18 mouse cellular contexts compared by ENCODE assay signal in genomic region chr2:106231136-106231535, GRCm38 (mm10).
DNase-seq lines count a peak whose midpoint lies in the region; ATAC-seq and TF ChIP-seq lines count a peak whose summit lies in the region.
"Had no signal": no experiment of that assay in that cellular context is flagged by ENCODE, and none has a peak within 500 bp of the region (broad histone marks: within the 10 kb centered on the region; RNA-seq: fewer than 3 reads in every experiment).

No protein-coding gene starts in this region.

- H3K4me2 ChIP-seq in hindbrain, embryonic 15.5 days, result no peak overlapping the region
- H3K4me2 ChIP-seq in hindbrain, embryonic 12.5 days (replicated peaks), result no peak overlapping the region
- no peak overlapping the region for H3K4me2 ChIP-seq in midbrain, embryonic 14.5 days (ENCODE audit: low read length)
- H3K4me2 ChIP-seq in midbrain, embryonic 13.5 days (replicated peaks), result no peak overlapping the region
- H3K4me2 ChIP-seq: embryonic facial prominence, embryonic 12.5 days; forebrain, embryonic 15.5 days had no signal

- no peak overlapping the region for H3K27ac ChIP-seq in hindbrain, embryonic 15.5 days (replicated peaks)
- no peak overlapping the region for H3K27ac ChIP-seq in hindbrain, embryonic 12.5 days
- H3K27ac ChIP-seq in midbrain, embryonic 14.5 days (replicated peaks; ENCODE audit: low read depth, low read length), result no peak overlapping the region
- no peak overlapping the region for H3K27ac ChIP-seq in midbrain, embryonic 13.5 days
- H3K27ac ChIP-seq: embryonic facial prominence, embryonic 12.5 days; forebrain, embryonic 15.5 days; heart, embryonic 10.5 days had no signal

- H3K4me3 ChIP-seq in hindbrain, embryonic 15.5 days, result no peak overlapping the region
- no peak overlapping the region for H3K4me3 ChIP-seq in hindbrain, embryonic 12.5 days
- H3K4me3 ChIP-seq in midbrain, embryonic 14.5 days (replicated peaks; ENCODE audit: low read depth, low read length), result no peak overlapping the region
- no peak overlapping the region for H3K4me3 ChIP-seq in midbrain, embryonic 13.5 days (replicated peaks)
- H3K4me3 ChIP-seq: embryonic facial prominence, embryonic 12.5 days; forebrain, embryonic 15.5 days; heart, embryonic 10.5 days had no signal

- no peaks in the 10 kb centered on the region for H3K27me3 ChIP-seq in hindbrain, embryonic 15.5 days
- no peaks in the 10 kb centered on the region for H3K27me3 ChIP-seq in hindbrain, embryonic 12.5 days
- H3K27me3 ChIP-seq in midbrain, embryonic 14.5 days (ENCODE audit: control insufficient read depth, insufficient read depth, low read length), result no peaks in the 10 kb centered on the region
- H3K27me3 ChIP-seq in midbrain, embryonic 13.5 days, result no peaks in the 10 kb centered on the region
- H3K27me3 ChIP-seq: embryonic facial prominence, embryonic 12.5 days; forebrain, embryonic 15.5 days had no signal

- TF ChIP-seq POLR2A in brain, embryonic 14.5 days (IDR thresholded peaks at IDR 0.05; ENCODE audit: borderline replicate concordance, extremely low read depth, insufficient read depth, insufficient read length, poor library complexity, severe bottlenecking), result no peak

- 69% methylated on average over 5 of the region's 5 CpGs for WGBS in hindbrain, embryonic 15.5 days
- 86% methylated on average over 5 of the region's 5 CpGs for WGBS in hindbrain, embryonic 12.5 days
- WGBS in midbrain, embryonic 14.5 days, result 86% methylated on average over 5 of the region's 5 CpGs
- WGBS in midbrain, embryonic 13.5 days, result 85% methylated on average over 5 of the region's 5 CpGs

- no peaks in the 10 kb centered on the region for H3K9me3 ChIP-seq in hindbrain, embryonic 15.5 days
- no peaks in the 10 kb centered on the region for H3K9me3 ChIP-seq in hindbrain, embryonic 12.5 days (replicated peaks)
- no peaks in the 10 kb centered on the region for H3K9me3 ChIP-seq in midbrain, embryonic 14.5 days (ENCODE audit: control insufficient read depth, low read length)
- H3K9me3 ChIP-seq in midbrain, embryonic 13.5 days, result no peaks in the 10 kb centered on the region
- H3K9me3 ChIP-seq: embryonic facial prominence, embryonic 12.5 days; forebrain, embryonic 15.5 days; heart, embryonic 10.5 days had no signal

- no peaks in the 10 kb centered on the region for H3K4me1 ChIP-seq in hindbrain, embryonic 15.5 days (replicated peaks)
- H3K4me1 ChIP-seq in hindbrain, embryonic 12.5 days, result no peaks in the 10 kb centered on the region
- no peaks in the 10 kb centered on the region for H3K4me1 ChIP-seq in midbrain, embryonic 14.5 days (ENCODE audit: control insufficient read depth, insufficient read depth, low read length)
- 0 out of 2 replicates have a peak, but pooled peaks cover 4% of the 10 kb centered on the region for H3K4me1 ChIP-seq in midbrain, embryonic 13.5 days (replicated peaks)
- H3K4me1 ChIP-seq: embryonic facial prominence, embryonic 12.5 days; forebrain, embryonic 15.5 days; heart, embryonic 10.5 days had no signal

- ATAC-seq in hindbrain, embryonic 15.5 days (ENCODE audit: low FRiP score, low read depth), result peak; percentile 78
- no peak for ATAC-seq in hindbrain, embryonic 12.5 days (ENCODE audit: low FRiP score)
- no peak for ATAC-seq in midbrain, embryonic 14.5 days (ENCODE audit: low FRiP score, low TSS enrichment)
- ATAC-seq in midbrain, embryonic 13.5 days, result no peak
- ATAC-seq: forebrain, embryonic 15.5 days; inflammation-experienced regulatory T-cells, adult 6 months; intestine, postnatal 0 days had no signal

- TF ChIP-seq CTCF in brain, embryonic 14.5 days (IDR thresholded peaks at IDR 0.05; ENCODE audit: borderline replicate concordance, extremely low read depth, insufficient read depth, insufficient read length), result no peak

- peak; percentile 63 to 77 for DNase-seq in cerebellum, postnatal 10 days
- no peak for DNase-seq in cerebellum, adult 11-12 months
- DNase-seq in midbrain, embryonic 14.5 days, result peak; percentile 35
- peak; percentile 29 for DNase-seq in brain, embryonic 14.5 days (ENCODE audit: low read depth)
- DNase-seq: adrenal gland, postnatal 10 days; cerebellum, adult 9-10 months; gastrocnemius, postnatal 10 days; heart, adult 18-20 months; heart, postnatal 10 days; heart, postnatal 4 days had no signal

- no peaks in the 10 kb centered on the region for H3K36me3 ChIP-seq in hindbrain, embryonic 15.5 days
- H3K36me3 ChIP-seq in hindbrain, embryonic 12.5 days, result no peaks in the 10 kb centered on the region
- no peaks in the 10 kb centered on the region for H3K36me3 ChIP-seq in midbrain, embryonic 14.5 days (ENCODE audit: control insufficient read depth, insufficient read depth, low read length)
- no peaks in the 10 kb centered on the region for H3K36me3 ChIP-seq in midbrain, embryonic 13.5 days
- H3K36me3 ChIP-seq: embryonic facial prominence, embryonic 12.5 days; forebrain, embryonic 15.5 days; heart, embryonic 10.5 days had no signal

- H3K9ac ChIP-seq in hindbrain, embryonic 15.5 days, result no peak overlapping the region
- H3K9ac ChIP-seq in hindbrain, embryonic 12.5 days, result no peak overlapping the region
- H3K9ac ChIP-seq in midbrain, embryonic 14.5 days (replicated peaks; ENCODE audit: low read length), result no peak overlapping the region
- H3K9ac ChIP-seq in midbrain, embryonic 13.5 days (replicated peaks), result no peak overlapping the region
- H3K9ac ChIP-seq: embryonic facial prominence, embryonic 12.5 days; forebrain, embryonic 15.5 days had no signal
